Mouse (Mus musculus): ENCODE data around the gene Ccdc149. TPM values are rescaled to one million over a fixed set of nuclear protein-coding genes. Genes with fewer than 3 reads are reported as not detected.

Gene Ccdc149
- total and polyA plus RNA-seq, 3 experiments = not detected

GRCm38 (mm10) chr5:52449187-52449586, 22.1 kb downstream of the Ccdc149 start:
- Histone ChIP-seq H3K4me2 (ENCODE audit: insufficient read depth, low read depth, poor library complexity, severe bottlenecking) (no peak overlapping the region), H3K4me3 (replicated peaks in 1 of 3; ENCODE audit: low read depth in 2 of 3, low read length in 2 of 3, poor library complexity in 1 of 3) (no peak overlapping the region), H3K4me1 (ENCODE audit: control insufficient read depth in 1 of 2, insufficient read depth in 2 of 2) (no peaks in the 10 kb centered on the region), H3K27me3 (replicated peaks) (no peaks in the 10 kb centered on the region), H3K9ac (ENCODE audit: insufficient read depth, low read depth) (no peak overlapping the region), H3K79me2 (replicated peaks; ENCODE audit: control insufficient read depth, extremely low read depth, insufficient read depth, poor library complexity, severe bottlenecking) (no peaks in the 10 kb centered on the region), H3K36me3 (replicated peaks in 1 of 2; ENCODE audit: control insufficient read depth in 1 of 2, insufficient read depth in 1 of 2, low read length in 1 of 2) (no peaks in the 10 kb centered on the region), H3K9me3 (replicated peaks; ENCODE audit: low read length) (no peaks in the 10 kb centered on the region), H3K27ac (ENCODE audit: insufficient read depth, low read depth) (no peak overlapping the region)
- no peak for DNase-seq (ENCODE audit: extremely low read depth)
- dilution Hi-C loops (cut with MboI; ENCODE audit: extremely low pct_ligation_motif_present, extremely low pct_unique_long_range_greater_than_20kb, low sequenced_read_pairs) (no loop called here), in situ Hi-C loops (cut with MboI; ENCODE audit: low pct_ligation_motif_present, low pct_unique_long_range_greater_than_20kb, low sequenced_read_pairs) (no loop called here)
- TF ChIP-seq RAD21 (IDR thresholded peaks at IDR 0.05; ENCODE audit: low read depth, low read length) (no peak), CTCF (conservative IDR thresholded peaks at IDR 0.05 in 1 of 2, IDR thresholded peaks at IDR 0.05 in 1 of 2; ENCODE audit: low read depth in 2 of 2, low read length in 2 of 2) (no peak), TCF12 (IDR thresholded peaks at IDR 0.05; ENCODE audit: low read depth, low read length) (no peak), BHLHE40 (IDR thresholded peaks at IDR 0.05; ENCODE audit: low read depth, low read length) (no peak), JUN (IDR thresholded peaks at IDR 0.05; ENCODE audit: insufficient read depth, low read depth, low read length) (no peak), GABPA (IDR thresholded peaks at IDR 0.05; ENCODE audit: insufficient replicate concordance, low read depth, low read length) (no peak), CHD2 (IDR thresholded peaks at IDR 0.05; ENCODE audit: low read length) (no peak), POLR2AphosphoS2 (IDR thresholded peaks at IDR 0.05; ENCODE audit: low read depth, low read length) (no peak), ZNF384 (IDR thresholded peaks at IDR 0.05; ENCODE audit: low read depth, low read length) (no peak), SIN3A (IDR thresholded peaks at IDR 0.05; ENCODE audit: low read length) (no peak), E2F4 (IDR thresholded peaks at IDR 0.05; ENCODE audit: insufficient replicate concordance, low read depth, low read length) (no peak), MAFK (IDR thresholded peaks at IDR 0.05; ENCODE audit: insufficient replicate concordance, low read length) (no peak), MAX (IDR thresholded peaks at IDR 0.05; ENCODE audit: low read length) (no peak), MEF2A (IDR thresholded peaks at IDR 0.05; ENCODE audit: borderline replicate concordance, low read depth, low read length) (no peak), USF1 (IDR thresholded peaks at IDR 0.05; ENCODE audit: low read depth, low read length) (no peak), PAX5 (IDR thresholded peaks at IDR 0.05; ENCODE audit: low read length) (no peak)

GRCm38 (mm10) chr5:52440278-52440677, 31.0 kb downstream of the Ccdc149 start:
- Histone ChIP-seq H3K4me1 (ENCODE audit: control insufficient read depth in 1 of 2, insufficient read depth in 2 of 2) (peaks cover 0 to 3% of the 10 kb centered on the region in 2 experiments; a peak in 1 of 4 replicates), H3K4me2 (ENCODE audit: insufficient read depth, low read depth, poor library complexity, severe bottlenecking) (no peak overlapping the region), H3K27ac (ENCODE audit: insufficient read depth, low read depth) (no peak overlapping the region), H3K4me3 (replicated peaks in 1 of 3; ENCODE audit: low read depth in 2 of 3, low read length in 2 of 3, poor library complexity in 1 of 3) (no peak overlapping the region), H3K9ac (ENCODE audit: insufficient read depth, low read depth) (no peak overlapping the region), H3K36me3 (replicated peaks in 1 of 2; ENCODE audit: control insufficient read depth in 1 of 2, insufficient read depth in 1 of 2, low read length in 1 of 2) (no peaks in the 10 kb centered on the region), H3K79me2 (replicated peaks; ENCODE audit: control insufficient read depth, extremely low read depth, insufficient read depth, poor library complexity, severe bottlenecking) (no peaks in the 10 kb centered on the region), H3K9me3 (replicated peaks; ENCODE audit: low read length) (no peaks in the 10 kb centered on the region), H3K27me3 (replicated peaks) (no peaks in the 10 kb centered on the region)
- in situ Hi-C loops (cut with MboI; ENCODE audit: low pct_ligation_motif_present, low pct_unique_long_range_greater_than_20kb, low sequenced_read_pairs) (no loop called here), dilution Hi-C loops (cut with MboI; ENCODE audit: extremely low pct_ligation_motif_present, extremely low pct_unique_long_range_greater_than_20kb, low sequenced_read_pairs) (no loop called here)
- no peak for DNase-seq (ENCODE audit: extremely low read depth)
- TF ChIP-seq TBP (conservative IDR thresholded peaks at IDR 0.05; ENCODE audit: low read depth, low read length) (no peak), ZC3H11A (IDR thresholded peaks at IDR 0.05; ENCODE audit: low read depth, low read length) (no peak), CHD2 (IDR thresholded peaks at IDR 0.05; ENCODE audit: low read length) (no peak), ETS1 (conservative IDR thresholded peaks at IDR 0.05; ENCODE audit: low read depth, low read length) (no peak), SIN3A (IDR thresholded peaks at IDR 0.05; ENCODE audit: low read length) (no peak), NRF1 (IDR thresholded peaks at IDR 0.05; ENCODE audit: low read depth, low read length) (no peak), NELFE (IDR thresholded peaks at IDR 0.05; ENCODE audit: low read depth, low read length) (no peak), MAZ (IDR thresholded peaks at IDR 0.05; ENCODE audit: low read depth, low read length) (no peak), IRF4 (IDR thresholded peaks at IDR 0.05; ENCODE audit: low read depth, low read length) (no peak), MEF2A (IDR thresholded peaks at IDR 0.05; ENCODE audit: borderline replicate concordance, low read depth, low read length) (no peak), ZNF384 (IDR thresholded peaks at IDR 0.05; ENCODE audit: low read depth, low read length) (no peak), ZKSCAN1 (IDR thresholded peaks at IDR 0.05; ENCODE audit: borderline replicate concordance, low read depth, low read length) (no peak), EP300 (IDR thresholded peaks at IDR 0.05; ENCODE audit: low read length) (no peak), POLR2AphosphoS2 (IDR thresholded peaks at IDR 0.05; ENCODE audit: low read depth, low read length) (no peak), TCF12 (IDR thresholded peaks at IDR 0.05; ENCODE audit: low read depth, low read length) (no peak), RAD21 (IDR thresholded peaks at IDR 0.05; ENCODE audit: low read depth, low read length) (no peak)
